Mouse (Mus musculus) CH12.LX (cell line): ENCODE data around the gene Parp12. TPM values are rescaled to one million over a fixed set of nuclear protein-coding genes. Genes with fewer than 3 reads are reported as not detected.

Experiments used
- DNase-seq: peaks from one replicate; pipeline ENCODE4 v3.0.0-alpha.2; 2013; ENCODE audit errors: extremely low read depth
- H3K27ac ChIP-seq: 2 replicates; pipeline ENCODE4 v1.5.1; 2012; ENCODE audit warnings: low read depth, mild to moderate bottlenecking, control low read depth, moderate library complexity; ENCODE audit not compliant: insufficient read depth
- H3K27me3 ChIP-seq: replicated peaks from 2 replicates; pipeline ENCODE3; 2012; ENCODE audit warnings: inconsistent platforms
- H3K36me3 ChIP-seq, 2 experiments: replicated peaks in 1 of 2; 2 replicates each; pipeline versions ENCODE3 to v1.6.1; 2012; ENCODE audit warnings: inconsistent platforms in 1 of 2, low read length in 1 of 2, mild to moderate bottlenecking in 1 of 2, mixed read lengths in 1 of 2, moderate library complexity in 1 of 2; ENCODE audit not compliant: control insufficient read depth in 1 of 2, insufficient read depth in 1 of 2
- H3K4me1 ChIP-seq, 2 experiments: 2 replicates each; pipeline ENCODE4 v1.6.1; 2012; ENCODE audit warnings: inconsistent platforms in 1 of 2, moderate library complexity in 1 of 2; ENCODE audit not compliant: insufficient read depth in 2 of 2, control insufficient read depth in 1 of 2
- H3K4me2 ChIP-seq: 2 replicates; pipeline ENCODE4 v1.6.1; 2012; ENCODE audit warnings: low read depth, mild to moderate bottlenecking, control low read depth; ENCODE audit not compliant: poor library complexity, insufficient read depth, severe bottlenecking
- H3K4me3 ChIP-seq, 3 experiments: fragments of 150-350 bp in 1 of 3; sonication (generic) in 1 of 3; replicated peaks in 1 of 3; 2 replicates each; pipeline versions ENCODE3 to v1.5.1; 2011 to 2012; ENCODE audit warnings: low read depth in 2 of 3, low read length in 2 of 3, mild to moderate bottlenecking in 2 of 3, moderate library complexity in 2 of 3, control low read depth in 1 of 3, improper control_type of control experiment in 1 of 3, inconsistent platforms in 1 of 3, mixed read lengths in 1 of 3; ENCODE audit not compliant: poor library complexity in 1 of 3
- H3K79me2 ChIP-seq: replicated peaks from 2 replicates; pipeline ENCODE4 v1.6.1; 2012; ENCODE audit warnings: mild to moderate bottlenecking, moderate library complexity; ENCODE audit not compliant: control insufficient read depth, poor library complexity, insufficient read depth, severe bottlenecking; ENCODE audit errors: extremely low read depth
- H3K9ac ChIP-seq: 2 replicates; pipeline ENCODE4 v1.6.1; 2012; ENCODE audit warnings: low read depth, mild to moderate bottlenecking, control low read depth, moderate library complexity; ENCODE audit not compliant: insufficient read depth
- H3K9me3 ChIP-seq: replicated peaks from 2 replicates; pipeline ENCODE3; 2012; ENCODE audit warnings: low read length, inconsistent platforms, mixed read lengths
- CHD1 ChIP-seq: IDR thresholded peaks from 2 replicates; pipeline ENCODE4 v1.6.1; 2012; ENCODE audit warnings: low read depth, low read length, improper control_type of control experiment, inconsistent platforms
- CTCF ChIP-seq, 2 experiments: IDR thresholded peaks in 1 of 2; conservative IDR thresholded peaks in 1 of 2; 2 replicates each; pipeline ENCODE4 v1.5.1; 2011 to 2012; ENCODE audit warnings: low read depth in 2 of 2, low read length in 2 of 2, improper control_type of control experiment in 1 of 2, inconsistent platforms in 1 of 2, mild to moderate bottlenecking in 1 of 2, moderate library complexity in 1 of 2
- E2F4 ChIP-seq: IDR thresholded peaks from 2 replicates; pipeline ENCODE4 v1.6.1; 2011; ENCODE audit warnings: low read depth, low read length, improper control_type of control experiment; ENCODE audit not compliant: insufficient replicate concordance
- ETS1 ChIP-seq: conservative IDR thresholded peaks from 2 replicates; pipeline ENCODE4 v1.6.1; 2012; ENCODE audit warnings: low read depth, mild to moderate bottlenecking, inconsistent platforms, low read length, improper control_type of control experiment, moderate library complexity
- IRF4 ChIP-seq: IDR thresholded peaks from 2 replicates; pipeline ENCODE4 v1.6.1; 2014; ENCODE audit warnings: low read depth, mild to moderate bottlenecking, inconsistent platforms, low read length, improper control_type of control experiment
- JUND ChIP-seq: conservative IDR thresholded peaks from 2 replicates; pipeline ENCODE4 v1.6.1; 2011; ENCODE audit warnings: low read depth, low read length, improper control_type of control experiment
- MAFK ChIP-seq: IDR thresholded peaks from 2 replicates; pipeline ENCODE4 v1.6.1; 2011; ENCODE audit warnings: low read length, improper control_type of control experiment; ENCODE audit not compliant: insufficient replicate concordance
- MAX ChIP-seq: IDR thresholded peaks from 2 replicates; pipeline ENCODE4 v1.6.1; 2011; ENCODE audit warnings: low read length, improper control_type of control experiment
- MAZ ChIP-seq: IDR thresholded peaks from 2 replicates; pipeline ENCODE4 v1.6.1; 2012; ENCODE audit warnings: low read depth, mild to moderate bottlenecking, inconsistent platforms, low read length, improper control_type of control experiment, moderate library complexity
- MEF2A ChIP-seq: IDR thresholded peaks from 2 replicates; pipeline ENCODE4 v1.6.1; 2014; ENCODE audit warnings: low read depth, mild to moderate bottlenecking, inconsistent platforms, low read length, improper control_type of control experiment, borderline replicate concordance
- MXI1 ChIP-seq: IDR thresholded peaks from 2 replicates; pipeline ENCODE4 v1.6.1; 2011; ENCODE audit warnings: mild to moderate bottlenecking, low read depth, low read length, improper control_type of control experiment
- MYC ChIP-seq: IDR thresholded peaks from 2 replicates; pipeline ENCODE4 v1.6.1; 2011; ENCODE audit warnings: low read depth, mild to moderate bottlenecking, improper control_type of control experiment, low read length
- NELFE ChIP-seq: IDR thresholded peaks from 2 replicates; pipeline ENCODE4 v1.6.1; 2011; ENCODE audit warnings: low read depth, low read length, improper control_type of control experiment
- NRF1 ChIP-seq: IDR thresholded peaks from 2 replicates; pipeline ENCODE4 v1.6.1; 2014; ENCODE audit warnings: low read depth, mild to moderate bottlenecking, inconsistent platforms, low read length, improper control_type of control experiment, moderate library complexity
- PAX5 ChIP-seq: IDR thresholded peaks from 2 replicates; pipeline ENCODE4 v1.6.1; 2012; ENCODE audit warnings: low read length, inconsistent platforms, mixed read lengths
- POLR2A ChIP-seq: IDR thresholded peaks from 2 replicates; pipeline ENCODE4 v1.6.1; 2011; ENCODE audit warnings: low read depth, mild to moderate bottlenecking, improper control_type of control experiment, low read length
- SIN3A ChIP-seq: IDR thresholded peaks from 2 replicates; pipeline ENCODE4 v1.6.1; 2012; ENCODE audit warnings: low read length, improper control_type of control experiment, inconsistent platforms
- SMC3 ChIP-seq: IDR thresholded peaks from 2 replicates; pipeline ENCODE4 v1.6.1; 2011; ENCODE audit warnings: low read depth, low read length, improper control_type of control experiment
- TBP ChIP-seq: conservative IDR thresholded peaks from 2 replicates; pipeline ENCODE4 v1.6.1; 2011; ENCODE audit warnings: low read depth, low read length, improper control_type of control experiment
- USF2 ChIP-seq: conservative IDR thresholded peaks from 2 replicates; pipeline ENCODE4 v1.6.1; 2011; ENCODE audit warnings: low read depth, low read length, improper control_type of control experiment
- dilution Hi-C: fragments of 300-500 bp; cut with MboI; formaldehyde crosslinking; loops from 2 replicates; pipeline ENCODE4 v1.14.3; 2020; ENCODE audit warnings: low sequenced_read_pairs; ENCODE audit not compliant: extremely low pct_unique_long_range_greater_than_20kb, extremely low pct_ligation_motif_present
- in situ Hi-C: fragments of 300-500 bp; cut with MboI; formaldehyde crosslinking; loops from 3 replicates; pipeline ENCODE4 v1.14.3; 2019; ENCODE audit warnings: low sequenced_read_pairs, low pct_ligation_motif_present, low pct_unique_long_range_greater_than_20kb, mixed read lengths
- polyA plus RNA-seq: library from polyadenylated mRNA; unstranded; fragments of >175 nt; gene quantifications from 2 replicates; pipeline ENCODE4 v1.2.1, GENCODE M21; 2012; ENCODE audit warnings: low read depth; ENCODE audit not compliant: insufficient read length
- total RNA-seq, 2 experiments: library from RNA; depleted of rRNA; stranded (reverse); fragments of 300-350 nt in 1 of 2; fragments of >200 nt in 1 of 2; gene quantifications; 2 replicates each; pipeline ENCODE4 v1.2.3; 2012 to 2014

Parp12 gene
- total and polyA plus RNA-seq, 3 experiments: 0.04 TPM; not detected in 2

DNA sequence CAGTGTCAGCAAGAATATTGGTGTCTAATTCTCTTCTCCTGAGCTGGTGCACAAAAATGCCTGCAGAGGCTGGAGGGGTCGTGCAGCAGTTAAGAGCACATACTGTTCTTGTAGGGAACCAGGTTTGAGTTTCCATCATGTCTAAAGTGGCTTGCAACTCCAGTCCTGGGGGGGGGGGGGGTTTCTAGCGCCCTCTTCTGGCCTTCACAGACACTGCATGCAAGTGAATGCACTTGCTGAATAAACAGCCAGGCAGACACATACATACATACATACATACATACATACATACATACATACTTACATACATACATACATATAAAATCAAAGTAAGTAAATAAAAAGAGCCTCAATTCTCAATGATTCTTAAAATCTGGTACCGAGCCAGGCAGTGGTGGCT lies 59.8 kb downstream of the Parp12 start:
- Histone ChIP-seq H3K9me3 (peaks cover 3% of the 10 kb centered on the region), H3K4me3 (no peak overlapping the region), H3K36me3 (no peaks in the 10 kb centered on the region), H3K27ac (no peak overlapping the region), H3K79me2 (no peaks in the 10 kb centered on the region), H3K9ac (no peak overlapping the region), H3K4me2 (no peak overlapping the region), H3K4me1 (peaks cover 10 to 53% of the 10 kb centered on the region in 2 experiments; a peak in 3 of 4 replicates), H3K27me3 (no peaks in the 10 kb centered on the region)
- TF ChIP-seq SMC3: peak; percentile 5; the same call in 1 of the 2 replicates
- TF ChIP-seq MAZ: peak; percentile 59; the same call in 1 of the 2 replicates
- peak in 1 of 2 experiments; percentile 49; a peak in 2 of 4 replicates for TF ChIP-seq CTCF (conservative IDR thresholded peaks at IDR 0.05 in 1 of 2, IDR thresholded peaks at IDR 0.05 in 1 of 2; ENCODE audit: low read depth in 2 of 2, low read length in 2 of 2)
- TF ChIP-seq ETS1: no peak
- dilution Hi-C loops (no loop called here), in situ Hi-C loops (loop anchor here (25.0 kb wide), 1 partner anchor 321 kb away; no protein-coding TSS in a partner anchor)
- no peak for DNase-seq

DNA sequence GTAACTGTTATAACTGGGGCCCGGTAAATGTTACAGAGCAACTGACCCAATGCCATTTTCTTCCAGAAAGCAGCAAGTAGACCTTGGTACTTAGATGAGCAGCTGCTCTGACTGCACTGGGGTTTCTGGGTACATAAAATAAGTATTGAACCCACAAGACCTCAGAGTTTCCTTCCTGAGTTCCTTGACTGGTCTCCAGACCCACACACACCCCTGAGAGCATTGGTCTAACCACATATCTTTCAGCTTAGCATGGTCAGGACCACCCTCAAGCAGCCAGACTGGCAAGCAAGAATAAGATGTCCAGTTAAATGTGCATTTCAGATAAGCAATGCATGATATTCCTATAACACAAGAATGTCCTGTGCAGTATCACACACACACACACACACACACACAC lies 61.0 kb downstream of the Parp12 start:
- dilution Hi-C loops (no loop called here), in situ Hi-C loops (loop anchor here (25.0 kb wide), 1 partner anchor 320 kb away; no protein-coding TSS in a partner anchor)
- Histone ChIP-seq H3K4me1 (peaks cover 10 to 65% of the 10 kb centered on the region in 2 experiments; a peak in 3 of 4 replicates), H3K79me2 (no peaks in the 10 kb centered on the region), H3K27me3 (no peaks in the 10 kb centered on the region), H3K4me3 (no peak overlapping the region), H3K4me2 (no peak overlapping the region), H3K9ac (no peak overlapping the region), H3K36me3 (no peaks in the 10 kb centered on the region), H3K9me3 (peaks cover 3% of the 10 kb centered on the region), H3K27ac (no peak overlapping the region)
- TF ChIP-seq MYC (no peak), MEF2A (no peak), IRF4 (no peak), NRF1 (no peak), PAX5 (no peak), JUND (no peak), MAFK (no peak), E2F4 (no peak), NELFE (no peak), MAZ (no peak), MXI1 (no peak), POLR2A (no peak), SIN3A (no peak), SMC3 (no peak), CHD1 (no peak), ETS1 (no peak), MAX (no peak), TBP (no peak), USF2 (no peak)
- no peak for DNase-seq
